Mouse (Mus musculus) midbrain, embryonic 10.5 days (tissue): ENCODE data around the gene Vmn2r17. TPM values are rescaled to one million over a fixed set of nuclear protein-coding genes. Genes with fewer than 3 reads are reported as not detected.

Source experiments
- DNase-seq: peaks from one replicate; pipeline ENCODE4 v3.0.0-alpha.2; 2017; ENCODE audit warnings: low spot score
- H3K27ac ChIP-seq: fragments of 300-500 bp; sonication (generic); replicated peaks from 2 replicates; pipeline ENCODE4 v1.5.1; 2016; ENCODE audit warnings: mild to moderate bottlenecking
- H3K27me3 ChIP-seq: fragments of 300-500 bp; sonication (generic); 2 replicates; pipeline ENCODE4 v1.6.1; 2016; ENCODE audit warnings: low read depth, mild to moderate bottlenecking; ENCODE audit not compliant: poor library complexity, severe bottlenecking
- H3K36me3 ChIP-seq: fragments of 300-500 bp; sonication (generic); 2 replicates; pipeline ENCODE4 v1.6.1; 2016; ENCODE audit warnings: mild to moderate bottlenecking, moderate library complexity
- H3K4me1 ChIP-seq: fragments of 300-500 bp; sonication (generic); 2 replicates; pipeline ENCODE4 v1.6.1; 2016
- H3K4me3 ChIP-seq: fragments of 300-500 bp; sonication (generic); 2 replicates; pipeline ENCODE4 v1.5.1; 2016; ENCODE audit warnings: mild to moderate bottlenecking, moderate library complexity
- H3K9me3 ChIP-seq: fragments of 300-500 bp; sonication (generic); replicated peaks from 2 replicates; pipeline ENCODE4 v1.6.1; 2016; ENCODE audit warnings: mild to moderate bottlenecking
- WGBS: fragments of 180-500 bp; shearing (Covaris S2); methylation state at CpG from one replicate; pipeline ENCODE4 v1.1.7; 2016; 5-methylcytosine and 5-hydroxymethylcytosine counted together
- polyA plus RNA-seq: library from polyadenylated mRNA; unstranded; fragments of >200 nt; fragmentation: Nextera tagmentation; extraction: Ambion mirVana; gene quantifications from 2 replicates; pipeline ENCODE4 v1.2.1, GENCODE M21; 2016

Vmn2r17 gene
- polyA plus RNA-seq: not detected in 2 replicates

DNA sequence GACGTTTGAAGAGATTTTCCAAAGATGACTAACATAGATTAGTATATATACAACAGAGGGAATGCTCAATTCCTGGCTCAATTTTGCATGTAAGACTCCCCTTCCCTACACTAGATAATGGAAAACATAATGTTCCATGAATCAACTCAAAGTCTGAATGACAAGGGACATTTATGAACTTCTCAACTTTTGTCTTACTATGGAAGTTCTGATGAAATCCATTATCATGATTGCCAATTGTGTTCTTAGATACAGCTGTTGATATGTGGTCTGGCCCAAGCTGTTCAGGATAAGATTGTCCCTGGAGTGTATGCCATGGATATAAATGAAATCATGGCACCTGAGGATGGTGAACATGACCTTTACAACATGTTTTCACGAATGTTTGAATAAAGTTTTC lies at the start of gene Vmn2r17:
Gene Vmn2r17 (plus strand): TSS at position 301 of the 400 bp plus-strand sequence.
- Histone ChIP-seq H3K36me3 (no peaks in the 10 kb centered on the region), H3K27ac (no peak within 1 kb of the TSS), H3K9me3 (peaks cover 27% of the 10 kb centered on the region; the same call in 1 of the 2 replicates), H3K4me1 (no peaks in the 10 kb centered on the region), H3K27me3 (no peaks in the 10 kb centered on the region), H3K4me3 (no peak within 1 kb of the TSS)
- no peak for DNase-seq
- 68% methylated on average over 2 of the region's 2 CpGs for WGBS

DNA sequence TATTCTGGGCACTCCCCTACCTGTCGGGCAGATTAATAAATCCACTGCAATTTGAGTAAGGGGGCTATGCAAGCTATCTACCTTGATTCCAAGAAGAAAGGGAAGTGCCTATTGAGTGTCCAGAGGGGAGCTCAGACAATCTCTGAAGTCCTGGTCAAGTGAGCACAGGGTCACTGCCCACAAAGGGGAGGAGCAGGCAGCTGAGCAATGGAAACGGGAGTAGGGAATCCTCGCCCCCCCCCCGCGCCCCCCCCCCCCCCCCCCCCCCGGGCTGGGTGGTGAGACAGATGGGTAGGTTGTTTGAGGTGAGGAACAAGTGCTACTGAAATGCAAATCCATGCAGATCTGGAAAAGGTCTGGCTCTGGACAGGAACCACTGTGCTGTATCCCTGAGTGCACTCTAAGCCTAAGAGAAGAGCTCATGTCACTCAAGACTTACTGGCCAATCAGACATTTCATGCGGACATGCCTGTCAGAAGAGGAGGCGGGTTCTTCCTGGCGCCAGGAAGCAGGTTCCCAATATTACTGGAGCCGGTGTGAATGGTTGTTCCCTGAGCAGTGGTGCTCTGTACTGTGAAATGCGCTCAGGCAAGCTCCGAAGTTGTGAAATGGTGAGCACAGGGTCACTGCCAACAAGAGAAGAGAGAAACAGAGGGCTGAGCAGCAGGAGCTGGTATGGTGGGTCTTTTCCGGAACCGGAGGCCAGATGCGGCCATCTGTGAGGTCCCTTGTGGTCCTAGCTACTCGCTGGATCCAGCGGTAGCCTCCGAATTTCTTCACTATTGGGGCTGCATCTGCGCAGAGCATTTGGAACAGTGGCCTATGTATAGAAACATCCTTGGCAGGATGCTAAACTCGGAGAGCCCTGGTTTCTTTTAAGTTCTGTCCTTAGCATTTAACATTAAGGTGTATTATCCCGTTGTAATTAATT lies 47.4 kb downstream of the Vmn2r17 start:
- Histone ChIP-seq H3K36me3 (no peaks in the 10 kb centered on the region), H3K27me3 (no peaks in the 10 kb centered on the region), H3K4me1 (no peaks in the 10 kb centered on the region), H3K27ac (no peak overlapping the region), H3K9me3 (peaks cover 28% of the 10 kb centered on the region), H3K4me3 (peak overlapping the region; percentile 45)
- DNase-seq: peak; percentile 12
- WGBS: 32% methylated on average over 19 of the region's 21 CpGs

DNA sequence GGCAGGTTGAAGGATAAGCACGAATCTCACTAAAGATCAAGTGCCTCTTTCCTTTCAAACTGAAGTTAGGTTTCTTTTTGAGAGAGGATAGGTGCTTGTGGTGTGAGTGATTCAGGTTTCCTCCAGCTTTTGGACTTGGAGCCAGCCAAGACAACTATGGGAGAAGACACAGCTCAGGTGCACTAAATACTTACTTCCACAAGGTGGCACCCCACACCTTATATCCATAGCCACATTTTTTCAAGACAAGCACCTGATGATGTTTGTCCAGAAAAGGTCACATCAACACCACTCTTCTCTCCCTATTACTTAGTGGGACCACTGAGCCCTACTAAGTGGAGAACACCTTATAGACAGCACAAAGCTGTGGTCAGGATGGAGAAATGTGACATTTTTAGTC lies 87.2 kb downstream of the Vmn2r17 start:
- no peak overlapping the region for H3K27ac ChIP-seq
- 6% methylated on average over 1 of the region's 1 CpGs for WGBS
- no peaks in the 10 kb centered on the region for H3K27me3 ChIP-seq
- H3K4me1 ChIP-seq: no peaks in the 10 kb centered on the region
- H3K9me3 ChIP-seq: peaks cover 20% of the 10 kb centered on the region; the same call in 1 of the 2 replicates
- H3K36me3 ChIP-seq: no peaks in the 10 kb centered on the region
- H3K4me3 ChIP-seq: no peak overlapping the region
- no peak for DNase-seq

Other genes with a start within 250 kb of the Vmn2r17 start
- not detected in 2 replicates for gene Vmn2r13, start 227.5 kb upstream of the Vmn2r17 start, polyA plus RNA-seq
- not detected in 2 replicates for gene Vmn2r14, start 195.0 kb upstream of the Vmn2r17 start, polyA plus RNA-seq
- not detected in 2 replicates for gene Vmn2r15, start 122.0 kb upstream of the Vmn2r17 start, polyA plus RNA-seq
- gene Vmn2r16, start 89.5 kb upstream of the Vmn2r17 start, polyA plus RNA-seq: not detected in 2 replicates
- 3.7 and 3.9 TPM in 2 replicates for gene Crlf2, start 139.3 kb downstream of the Vmn2r17 start, polyA plus RNA-seq